Mouse (Mus musculus) embryonic facial prominence, embryonic 11.5 days (tissue): ENCODE measurements at regions not wholly inside any gene's neighbourhood (a gene's known extent, or its start where the extent isn't known, plus 50 kb on each side); places are given as distances from the start of the nearest gene placed in this dataset.

Experiments
- ATAC-seq: fragments of 200-750 bp; cut with Nextera tagmentation; replicated peaks from 2 replicates; pipeline ENCODE4 v1.8.0; 2017; ENCODE audit warnings: low read depth; ENCODE audit not compliant: insufficient number of reproducible peaks, low FRiP score, low TSS enrichment
- DNase-seq: peaks from one replicate; pipeline ENCODE4 v3.0.0-alpha.2; 2015; ENCODE audit warnings: low spot score
- H3K27ac ChIP-seq: fragments of 300-500 bp; sonication (generic); replicated peaks from 2 replicates; pipeline ENCODE4 v1.5.1; 2014; ENCODE audit warnings: mild to moderate bottlenecking, low read depth, low read length, control low read depth
- H3K27me3 ChIP-seq: fragments of 300-500 bp; sonication (generic); 2 replicates; pipeline ENCODE4 v1.6.1; 2014; ENCODE audit warnings: mild to moderate bottlenecking, low read length, moderate library complexity, mixed read lengths; ENCODE audit not compliant: control insufficient read depth, insufficient read depth
- H3K36me3 ChIP-seq: fragments of 300-500 bp; sonication (generic); replicated peaks from 2 replicates; pipeline ENCODE4 v1.6.1; 2014; ENCODE audit warnings: low read depth, mild to moderate bottlenecking, low read length, moderate library complexity, mixed read lengths; ENCODE audit not compliant: control insufficient read depth, insufficient read depth
- H3K4me1 ChIP-seq: fragments of 300-500 bp; sonication (generic); 2 replicates; pipeline ENCODE4 v1.6.1; 2014; ENCODE audit warnings: low read length, mixed read lengths; ENCODE audit not compliant: control insufficient read depth, insufficient read depth
- H3K4me2 ChIP-seq: fragments of 300-500 bp; sonication (generic); 2 replicates; pipeline ENCODE4 v1.6.1; 2014; ENCODE audit warnings: low read depth, mild to moderate bottlenecking, control low read depth, low read length, moderate library complexity
- H3K4me3 ChIP-seq: fragments of 300-500 bp; sonication (generic); 2 replicates; pipeline ENCODE4 v1.5.1; 2014; ENCODE audit warnings: low read depth, low read length, control low read depth
- H3K9ac ChIP-seq: fragments of 300-500 bp; sonication (generic); replicated peaks from 2 replicates; pipeline ENCODE4 v1.6.1; 2014; ENCODE audit warnings: mild to moderate bottlenecking, control low read depth, low read length
- H3K9me3 ChIP-seq: fragments of 300-500 bp; sonication (generic); replicated peaks from 2 replicates; pipeline ENCODE4 v1.6.1; 2016; ENCODE audit warnings: mild to moderate bottlenecking, low read length, inconsistent platforms, mixed read lengths; ENCODE audit not compliant: control insufficient read depth
- WGBS: fragments of 180-500 bp; shearing (Covaris S2); extraction: QIAGEN DNeasy Blood & Tissue Kit; methylation state at CpG from one replicate; pipeline ENCODE4 v1.1.7; 2014; 5-methylcytosine and 5-hydroxymethylcytosine counted together

DNA sequence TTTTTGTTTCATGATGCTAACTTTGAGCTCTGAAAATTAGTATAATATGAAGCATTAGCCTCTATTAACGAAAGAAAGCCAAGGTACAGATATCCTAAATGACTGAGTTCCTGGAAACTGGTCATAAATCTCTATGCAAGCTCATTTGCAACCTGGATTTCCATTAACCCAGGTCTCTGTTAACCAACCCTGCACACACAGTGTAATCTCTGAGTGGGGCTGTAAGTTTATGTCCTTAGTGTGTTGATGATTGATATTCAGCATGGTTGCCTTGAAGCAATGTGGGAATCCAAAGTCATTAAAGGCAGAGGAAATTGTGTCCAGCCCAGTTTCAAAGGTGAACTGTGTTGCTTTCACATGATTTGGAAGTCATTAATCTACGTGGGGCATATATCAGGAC, 225.9 kb upstream of the Lcorl start:
- 91% methylated on average over 2 of the region's 2 CpGs for WGBS
- H3K4me1 ChIP-seq: no peaks in the 10 kb centered on the region
- H3K9ac ChIP-seq: no peak overlapping the region
- H3K9me3 ChIP-seq: no peaks in the 10 kb centered on the region
- no peaks in the 10 kb centered on the region for H3K27me3 ChIP-seq
- no peak overlapping the region for H3K4me3 ChIP-seq
- DNase-seq (no peak), ATAC-seq (no peak)
- H3K4me2 ChIP-seq: no peak overlapping the region
- no peaks in the 10 kb centered on the region for H3K36me3 ChIP-seq
- H3K27ac ChIP-seq: no peak overlapping the region

DNA sequence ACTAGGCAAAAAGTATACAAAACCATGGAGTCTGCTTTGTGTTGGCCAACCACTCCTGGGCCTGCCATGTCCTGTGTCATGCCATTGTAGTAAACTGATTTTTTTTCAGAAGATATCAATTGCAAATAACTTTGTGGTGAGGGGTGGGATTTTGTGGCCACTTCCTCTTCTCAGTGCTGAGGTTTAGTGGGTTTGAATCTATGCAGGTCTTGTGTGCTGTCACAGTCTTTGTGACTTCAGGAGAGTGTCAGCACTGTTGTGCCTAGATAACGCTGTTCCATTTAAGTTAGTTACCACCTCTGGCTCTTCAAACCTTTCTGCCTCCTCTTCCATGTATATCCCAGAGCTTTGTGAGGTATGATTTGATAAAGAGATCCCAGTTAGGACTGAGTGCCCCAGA, 216.3 kb upstream of the Lcorl start:
- Histone ChIP-seq H3K9me3 (no peaks in the 10 kb centered on the region), H3K27ac (no peak overlapping the region), H3K4me1 (no peaks in the 10 kb centered on the region), H3K4me2 (no peak overlapping the region), H3K27me3 (no peaks in the 10 kb centered on the region), H3K4me3 (no peak overlapping the region), H3K9ac (no peak overlapping the region), H3K36me3 (no peaks in the 10 kb centered on the region)
- ATAC-seq: no peak
- 94% methylated on average over 1 of the region's 1 CpGs for WGBS
- no peak for DNase-seq

DNA sequence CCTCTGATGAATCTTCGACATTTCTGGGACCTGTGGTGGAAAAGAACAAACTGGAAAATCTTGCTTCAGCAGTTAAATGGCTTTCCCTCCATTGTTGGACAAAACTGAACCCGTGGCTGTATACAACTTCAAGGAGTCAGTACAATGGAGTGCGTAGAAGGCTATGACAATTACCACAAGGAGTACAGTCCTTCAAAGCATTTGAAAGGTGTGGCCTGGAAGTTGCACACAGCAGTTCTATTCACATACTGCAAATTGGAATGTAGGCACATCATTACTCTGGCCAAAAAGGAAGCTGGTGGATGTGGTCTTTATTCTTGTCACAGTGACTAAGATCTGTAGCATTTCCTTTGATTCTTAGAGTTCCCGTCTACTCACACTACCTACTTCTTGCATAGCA, 215.7 kb upstream of the Lcorl start:
- Histone ChIP-seq H3K27ac (no peak overlapping the region), H3K4me2 (no peak overlapping the region), H3K27me3 (no peaks in the 10 kb centered on the region), H3K4me3 (no peak overlapping the region), H3K36me3 (no peaks in the 10 kb centered on the region), H3K4me1 (no peaks in the 10 kb centered on the region), H3K9ac (no peak overlapping the region), H3K9me3 (no peaks in the 10 kb centered on the region)
- no peak for ATAC-seq
- DNase-seq: no peak
- 87% methylated on average over 4 of the region's 4 CpGs for WGBS

GRCm38 (mm10) chr5:46059910-46060309, 202.5 kb upstream of the Lcorl start:
- Histone ChIP-seq H3K27me3 (no peaks in the 10 kb centered on the region), H3K4me2 (no peak overlapping the region), H3K9me3 (no peaks in the 10 kb centered on the region), H3K27ac (no peak overlapping the region), H3K36me3 (no peaks in the 10 kb centered on the region), H3K9ac (no peak overlapping the region), H3K4me1 (no peaks in the 10 kb centered on the region), H3K4me3 (no peak overlapping the region)
- ATAC-seq (no peak), DNase-seq (no peak)
- 85% methylated on average over 3 of the region's 3 CpGs for WGBS

DNA sequence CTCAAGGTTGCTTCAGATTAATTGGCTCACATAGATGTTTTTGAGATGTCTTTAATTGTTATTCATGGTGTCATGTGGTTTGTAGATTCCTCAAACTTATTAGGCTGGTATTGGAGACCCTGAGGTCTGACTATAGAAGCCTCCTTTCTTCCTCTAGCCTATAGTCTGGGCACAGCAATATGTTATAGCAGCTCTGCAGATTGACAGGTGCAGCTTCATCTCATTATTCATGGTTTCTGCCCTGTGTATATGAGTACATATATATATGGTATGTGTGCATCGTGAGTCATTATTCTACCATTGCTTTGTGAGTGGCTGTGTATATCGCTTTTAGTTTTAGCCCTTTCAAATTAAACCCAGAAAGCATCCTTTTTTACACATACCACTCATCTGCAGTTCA, 197.4 kb upstream of the Lcorl start:
- Histone ChIP-seq H3K9ac (no peak overlapping the region), H3K4me2 (no peak overlapping the region), H3K4me3 (no peak overlapping the region), H3K27ac (no peak overlapping the region), H3K9me3 (no peaks in the 10 kb centered on the region), H3K27me3 (no peaks in the 10 kb centered on the region), H3K36me3 (no peaks in the 10 kb centered on the region), H3K4me1 (no peaks in the 10 kb centered on the region)
- WGBS: 96% methylated on average over 2 of the region's 2 CpGs
- ATAC-seq (no peak), DNase-seq (no peak)

GRCm38 (mm10) chr5:46042684-46043348, 185.4 kb upstream of the Lcorl start:
- no peaks in the 10 kb centered on the region for H3K36me3 ChIP-seq
- no peak overlapping the region for H3K4me3 ChIP-seq
- no peak overlapping the region for H3K4me2 ChIP-seq
- H3K27ac ChIP-seq: no peak overlapping the region
- H3K27me3 ChIP-seq: no peaks in the 10 kb centered on the region
- DNase-seq (no peak), ATAC-seq (no peak)
- no peaks in the 10 kb centered on the region for H3K9me3 ChIP-seq
- no peak overlapping the region for H3K9ac ChIP-seq
- WGBS: 79% methylated on average over 6 of the region's 6 CpGs
- H3K4me1 ChIP-seq: no peaks in the 10 kb centered on the region

GRCm38 (mm10) chr5:46033008-46033676, 175.7 kb upstream of the Lcorl start:
- Histone ChIP-seq H3K4me1 (no peaks in the 10 kb centered on the region), H3K36me3 (no peaks in the 10 kb centered on the region), H3K4me3 (no peak overlapping the region), H3K9me3 (no peaks in the 10 kb centered on the region), H3K27ac (no peak overlapping the region), H3K9ac (no peak overlapping the region), H3K4me2 (no peak overlapping the region), H3K27me3 (no peaks in the 10 kb centered on the region)
- 68% methylated on average over 8 of the region's 8 CpGs for WGBS
- no peak for DNase-seq
- ATAC-seq: no peak

GRCm38 (mm10) chr5:46032206-46032605, 174.8 kb upstream of the Lcorl start:
- no peaks in the 10 kb centered on the region for H3K36me3 ChIP-seq
- no peaks in the 10 kb centered on the region for H3K4me1 ChIP-seq
- WGBS: 89% methylated on average over 2 of the region's 2 CpGs
- no peak for ATAC-seq
- H3K4me2 ChIP-seq: no peak overlapping the region
- H3K9ac ChIP-seq: no peak overlapping the region
- H3K9me3 ChIP-seq: no peaks in the 10 kb centered on the region
- H3K27ac ChIP-seq: no peak overlapping the region
- no peaks in the 10 kb centered on the region for H3K27me3 ChIP-seq
- no peak overlapping the region for H3K4me3 ChIP-seq
- no peak for DNase-seq
